Mouse (Mus musculus): ENCODE results near the gene Plekhs1. TPM values are rescaled to one million over a fixed set of nuclear protein-coding genes. Genes with fewer than 3 reads are reported as not detected.

Gene Plekhs1
- 0.38 and 0.61 TPM in 2 replicates for polyA plus RNA-seq (2012; rRNA removed)

- TF ChIP-seq POLR2A (IDR thresholded peaks at IDR 0.05; ENCODE audit: extremely low read depth, insufficient read depth, low read length) (no peak), CTCF (IDR thresholded peaks at IDR 0.05; ENCODE audit: extremely low read depth, insufficient read depth, low read length) (no peak)
- Histone ChIP-seq H3K4me3 (ENCODE audit: insufficient read depth, low read length) (no peak within 1 kb of the TSS), H3K27ac (ENCODE audit: insufficient read depth, low read length) (no peak within 1 kb of the TSS), H3K4me1 (ENCODE audit: control insufficient read depth, insufficient read depth, low read length) (no peaks in the 10 kb centered on the region; the same call in 1 of the 2 replicates)
Observed at GRCm38 (mm10) chr19:56461522-56462101, at the start of gene Plekhs1. Gene Plekhs1 (plus strand): TSS chr19:56461640.

GRCm38 (mm10) chr19:56418404-56418803 lies 43.0 kb upstream of the Plekhs1 start:
- Histone ChIP-seq H3K4me3 (ENCODE audit: insufficient read depth, low read length) (no peak overlapping the region), H3K27ac (ENCODE audit: insufficient read depth, low read length) (no peak overlapping the region), H3K4me1 (ENCODE audit: control insufficient read depth, insufficient read depth, low read length) (no peaks in the 10 kb centered on the region)
- TF ChIP-seq CTCF (IDR thresholded peaks at IDR 0.05; ENCODE audit: extremely low read depth, insufficient read depth, low read length) = no peak
- no peak for TF ChIP-seq POLR2A (IDR thresholded peaks at IDR 0.05; ENCODE audit: extremely low read depth, insufficient read depth, low read length)

- H3K27ac ChIP-seq (ENCODE audit: insufficient read depth, low read length) = no peak overlapping the region
- H3K4me3 ChIP-seq (ENCODE audit: insufficient read depth, low read length) = no peak overlapping the region
- H3K4me1 ChIP-seq (ENCODE audit: control insufficient read depth, insufficient read depth, low read length) = 0 out of 2 replicates have a peak, but pooled peaks cover 1% of the 10 kb centered on the region
- no peak for TF ChIP-seq CTCF (IDR thresholded peaks at IDR 0.05; ENCODE audit: extremely low read depth, insufficient read depth, low read length)
- no peak for TF ChIP-seq POLR2A (IDR thresholded peaks at IDR 0.05; ENCODE audit: extremely low read depth, insufficient read depth, low read length)
Observed at GRCm38 (mm10) chr19:56419452-56419851, 42.0 kb upstream of the Plekhs1 start.

GRCm38 (mm10) chr19:56420345-56420744 lies 41.1 kb upstream of the Plekhs1 start:
- Histone ChIP-seq H3K4me1 (ENCODE audit: control insufficient read depth, insufficient read depth, low read length) (0 out of 2 replicates have a peak, but pooled peaks cover 1% of the 10 kb centered on the region), H3K27ac (ENCODE audit: insufficient read depth, low read length) (no peak overlapping the region), H3K4me3 (ENCODE audit: insufficient read depth, low read length) (no peak overlapping the region)
- no peak for TF ChIP-seq POLR2A (IDR thresholded peaks at IDR 0.05; ENCODE audit: extremely low read depth, insufficient read depth, low read length)
- no peak for TF ChIP-seq CTCF (IDR thresholded peaks at IDR 0.05; ENCODE audit: extremely low read depth, insufficient read depth, low read length)

- Histone ChIP-seq H3K4me3 (ENCODE audit: insufficient read depth, low read length) (no peak overlapping the region), H3K27ac (ENCODE audit: insufficient read depth, low read length) (no peak overlapping the region), H3K4me1 (ENCODE audit: control insufficient read depth, insufficient read depth, low read length) (0 out of 2 replicates have a peak, but pooled peaks cover 1% of the 10 kb centered on the region)
- TF ChIP-seq POLR2A (IDR thresholded peaks at IDR 0.05; ENCODE audit: extremely low read depth, insufficient read depth, low read length) (no peak), CTCF (IDR thresholded peaks at IDR 0.05; ENCODE audit: extremely low read depth, insufficient read depth, low read length) (peak; percentile 91)
Observed at GRCm38 (mm10) chr19:56422476-56423338, 38.7 kb upstream of the Plekhs1 start.

- H3K4me3 ChIP-seq (ENCODE audit: insufficient read depth, low read length) = no peak overlapping the region
- 0 out of 2 replicates have a peak overlapping the region, but pooled peaks have one; percentile 1 for H3K27ac ChIP-seq (ENCODE audit: insufficient read depth, low read length)
- TF ChIP-seq CTCF (IDR thresholded peaks at IDR 0.05; ENCODE audit: extremely low read depth, insufficient read depth, low read length) (no peak), POLR2A (IDR thresholded peaks at IDR 0.05; ENCODE audit: extremely low read depth, insufficient read depth, low read length) (no peak)
- H3K4me1 ChIP-seq (ENCODE audit: control insufficient read depth, insufficient read depth, low read length) = 0 out of 2 replicates have a peak, but pooled peaks cover 1% of the 10 kb centered on the region
Observed at GRCm38 (mm10) chr19:56423370-56423769, 38.1 kb upstream of the Plekhs1 start.

- Histone ChIP-seq H3K27ac (ENCODE audit: insufficient read depth, low read length) (no peak overlapping the region), H3K4me3 (ENCODE audit: insufficient read depth, low read length) (no peak overlapping the region), H3K4me1 (ENCODE audit: control insufficient read depth, insufficient read depth, low read length) (0 out of 2 replicates have a peak, but pooled peaks cover 1% of the 10 kb centered on the region)
- no peak for TF ChIP-seq CTCF (IDR thresholded peaks at IDR 0.05; ENCODE audit: extremely low read depth, insufficient read depth, low read length)
- TF ChIP-seq POLR2A (IDR thresholded peaks at IDR 0.05; ENCODE audit: extremely low read depth, insufficient read depth, low read length) = no peak
Observed at GRCm38 (mm10) chr19:56424606-56425395, 36.6 kb upstream of the Plekhs1 start.

- Histone ChIP-seq H3K27ac (ENCODE audit: insufficient read depth, low read length) (no peak overlapping the region), H3K4me3 (ENCODE audit: insufficient read depth, low read length) (no peak overlapping the region), H3K4me1 (ENCODE audit: control insufficient read depth, insufficient read depth, low read length) (0 out of 2 replicates have a peak, but pooled peaks cover 1% of the 10 kb centered on the region)
- TF ChIP-seq CTCF (IDR thresholded peaks at IDR 0.05; ENCODE audit: extremely low read depth, insufficient read depth, low read length) (no peak), POLR2A (IDR thresholded peaks at IDR 0.05; ENCODE audit: extremely low read depth, insufficient read depth, low read length) (no peak)
Observed at GRCm38 (mm10) chr19:56425492-56425891, 35.9 kb upstream of the Plekhs1 start.

- Histone ChIP-seq H3K27ac (ENCODE audit: insufficient read depth, low read length) (no peak overlapping the region), H3K4me1 (ENCODE audit: control insufficient read depth, insufficient read depth, low read length) (no peaks in the 10 kb centered on the region), H3K4me3 (ENCODE audit: insufficient read depth, low read length) (no peak overlapping the region)
- TF ChIP-seq CTCF (IDR thresholded peaks at IDR 0.05; ENCODE audit: extremely low read depth, insufficient read depth, low read length) (0 out of 2 replicates have a peak, but pooled peaks have one; percentile 12), POLR2A (IDR thresholded peaks at IDR 0.05; ENCODE audit: extremely low read depth, insufficient read depth, low read length) (no peak)
Observed at GRCm38 (mm10) chr19:56430369-56430768, 31.1 kb upstream of the Plekhs1 start.
